Mouse (Mus musculus): ENCODE measurements around the gene Arl6ip5. TPM values are rescaled to one million over a fixed set of nuclear protein-coding genes. Genes with fewer than 3 reads are reported as not detected.

Arl6ip5 gene
- polyA plus RNA-seq, 1 experiment from 2014 or later = 40.4 TPM

Other genes starting within 250 kb of the Arl6ip5 start
- 4.6 and 6.8 TPM in 2 replicates for gene Fam19a4, start 150.3 kb upstream of the Arl6ip5 start, polyA plus RNA-seq (2014; fragmentation: Nextera tagmentation; extraction: Ambion mirVana)
- gene Eogt, start 61.5 kb upstream of the Arl6ip5 start, polyA plus RNA-seq (2014; fragmentation: Nextera tagmentation; extraction: Ambion mirVana) = 8.4 and 8.6 TPM in 2 replicates
- 34.4 and 42.5 TPM in 2 replicates for gene Tmf1, start 31.6 kb upstream of the Arl6ip5 start, polyA plus RNA-seq (2014; fragmentation: Nextera tagmentation; extraction: Ambion mirVana)
- gene Uba3, start 5.0 kb upstream of the Arl6ip5 start, polyA plus RNA-seq (2014; fragmentation: Nextera tagmentation; extraction: Ambion mirVana) = 104 and 111 TPM in 2 replicates
- 0.42 and 0.66 TPM in 2 replicates for gene Lmod3, start 42.1 kb downstream of the Arl6ip5 start, polyA plus RNA-seq (2014; fragmentation: Nextera tagmentation; extraction: Ambion mirVana)